8 mouse cellular contexts compared by ENCODE assay signal in genomic region chr10:127311476-127312355, GRCm38 (mm10). TPM values are rescaled to one million over a fixed set of nuclear protein-coding genes. Genes with fewer than 3 reads are reported as not detected.
A peak's percentile ranks its signal among the peaks of the same experiment; 100 is the strongest.
DNase-seq lines count a peak whose midpoint lies in the region; ATAC-seq and TF ChIP-seq lines count a peak whose summit lies in the region.

TSS of gene Mars (minus strand) at chr10:127311786.

- H3K9me3 ChIP-seq in ES-Bruce4 (replicated peaks; ENCODE audit: control insufficient read depth, insufficient read depth, low read length, poor library complexity, severe bottlenecking) = no peaks in the 10 kb centered on the region
- no peaks in the 10 kb centered on the region for H3K9me3 ChIP-seq in forebrain, embryonic 14.5 days (replicated peaks; ENCODE audit: control insufficient read depth, low read length)
- H3K9me3 ChIP-seq in neural tube, embryonic 15.5 days (replicated peaks) = no peaks in the 10 kb centered on the region

- H3K36me3 ChIP-seq in ES-Bruce4 (ENCODE audit: control insufficient read depth, insufficient read depth, low read length, poor library complexity, severe bottlenecking) = peaks cover 27% of the 10 kb centered on the region
- H3K36me3 ChIP-seq in forebrain, embryonic 14.5 days (ENCODE audit: control insufficient read depth, insufficient read depth, low read length) = peaks cover 25% of the 10 kb centered on the region
- H3K36me3 ChIP-seq in neural tube, embryonic 15.5 days = peaks cover 25% of the 10 kb centered on the region

- under 1% methylated on average over 65 of the region's 65 CpGs for WGBS in forebrain, embryonic 14.5 days
- WGBS in neural tube, embryonic 15.5 days = under 1% methylated on average over 65 of the region's 65 CpGs

- intact Hi-C loops in heart, postnatal 14 days (cut with DNase I) = loop anchor here (1.0 to 5.0 kb wide), 3 partner anchors 20 to 189 kb away; partner anchors contain the start of genes Dctn2 and Os9

- TF ChIP-seq CTCF in ES-Bruce4 (IDR thresholded peaks at IDR 0.05; ENCODE audit: low read depth, low read length) = no peak

- H3K27me3 ChIP-seq in ES-Bruce4 (ENCODE audit: control insufficient read depth, insufficient read depth, low read length, poor library complexity, severe bottlenecking) = no peaks in the 10 kb centered on the region
- no peaks in the 10 kb centered on the region for H3K27me3 ChIP-seq in forebrain, embryonic 14.5 days (replicated peaks; ENCODE audit: control insufficient read depth, insufficient read depth, low read length)
- H3K27me3 ChIP-seq in neural tube, embryonic 15.5 days (replicated peaks) = no peaks in the 10 kb centered on the region

- peak within 1 kb of the TSS; percentile 84 for H3K4me2 ChIP-seq in forebrain, embryonic 14.5 days (ENCODE audit: low read length)
- peak within 1 kb of the TSS; percentile 71 for H3K4me2 ChIP-seq in neural tube, embryonic 15.5 days

- H3K4me1 ChIP-seq in ES-Bruce4 (ENCODE audit: control insufficient read depth, insufficient read depth, low read length) = no peaks in the 10 kb centered on the region
- peaks cover 5% of the 10 kb centered on the region; the same call in 1 of the 2 replicates for H3K4me1 ChIP-seq in forebrain, embryonic 14.5 days (ENCODE audit: control insufficient read depth, insufficient read depth, low read length)
- peaks cover 18% of the 10 kb centered on the region for H3K4me1 ChIP-seq in neural tube, embryonic 15.5 days

- TF ChIP-seq EP300 in ES-Bruce4 (IDR thresholded peaks at IDR 0.05; ENCODE audit: insufficient read depth, low read depth, low read length) = peak; percentile 11; the same call in 1 of the 2 replicates

- H3K4me3 ChIP-seq in ES-Bruce4 (ENCODE audit: low read depth, low read length) = peak within 1 kb of the TSS; percentile 95
- peak within 1 kb of the TSS; percentile 65 for H3K4me3 ChIP-seq in forebrain, embryonic 14.5 days (ENCODE audit: low read depth, low read length)
- peak within 1 kb of the TSS; percentile 82 for H3K4me3 ChIP-seq in neural tube, embryonic 15.5 days (replicated peaks)

- peak; percentile 96 for ATAC-seq in cerebellum, adult (ENCODE audit: insufficient number of reproducible peaks, low FRiP score, low TSS enrichment)
- ATAC-seq in forebrain, embryonic 14.5 days = peak; percentile 97
- ATAC-seq in neural tube, embryonic 15.5 days (ENCODE audit: low FRiP score) = peak; percentile 96

- H3K27ac ChIP-seq in ES-Bruce4 (ENCODE audit: insufficient read depth, low read length) = peak within 1 kb of the TSS; percentile 59
- H3K27ac ChIP-seq in forebrain, embryonic 14.5 days (ENCODE audit: low read depth, low read length) = peak within 1 kb of the TSS; percentile 62; the same call in 1 of the 2 replicates
- H3K27ac ChIP-seq in neural tube, embryonic 15.5 days (replicated peaks) = peak within 1 kb of the TSS; percentile 86

- peak within 1 kb of the TSS; percentile 98 for H3K9ac ChIP-seq in ES-Bruce4 (ENCODE audit: low read depth, poor library complexity, severe bottlenecking)
- peak within 1 kb of the TSS; percentile 80 for H3K9ac ChIP-seq in forebrain, embryonic 14.5 days (ENCODE audit: low read length)
- peak within 1 kb of the TSS; percentile 93 for H3K9ac ChIP-seq in neural tube, embryonic 15.5 days (replicated peaks)

- DNase-seq in forebrain, embryonic 14.5 days (ENCODE audit: low spot score) = peak; percentile 98
- DNase-seq in heart, postnatal 14 days = peak; percentile 92 to 94
- peak; percentile 96 for DNase-seq in layer of hippocampus, adult 11-12 months (ENCODE audit: low spot score)
- DNase-seq in lung, adult 18-20 months = peak; percentile 96 to 97
- DNase-seq in testis, postnatal 14 days (ENCODE audit: low spot score) = peak; percentile 93

- peak; percentile 34 for TF ChIP-seq POLR2A in ES-Bruce4 (IDR thresholded peaks at IDR 0.05; ENCODE audit: insufficient read depth, low read length)

RNA-seq across cellular contexts. Expression of gene Mars, which starts in this region (rescaled TPM):
- 129 and 136 TPM in 2 replicates for polyA plus RNA-seq in ES-Bruce4 (2011; ENCODE audit: insufficient read depth, insufficient read length, low read depth, missing spikeins)
- 124 and 135 TPM in 2 replicates for polyA plus RNA-seq in forebrain, embryonic 14.5 days (2014; fragmentation: Nextera tagmentation; extraction: Ambion mirVana)
- total RNA-seq in heart, postnatal 14 days (2021) = 10 to 100 TPM; 39.2 to 45.9 TPM
- 108 and 115 TPM in 2 replicates for polyA plus RNA-seq in neural tube, embryonic 15.5 days (2015; fragmentation: Nextera tagmentation; extraction: Ambion mirVana)

Comparison
In these comparisons a context has a peak if more than half of its experiments do, and no peak if none do; other contexts are left out.
1. Peak in every context shown above with its lines: DNase-seq, ATAC-seq, H3K4me3 ChIP-seq and H3K27ac ChIP-seq.